Mouse (Mus musculus) adrenal gland, postnatal 14 days (tissue): ENCODE results near the gene Fbxo44. TPM values are rescaled to one million over a fixed set of nuclear protein-coding genes. Genes with fewer than 3 reads are reported as not detected.

Experiments
- DNase-seq: peaks from one replicate; pipeline ENCODE4 v3.0.0; 2021; ENCODE audit warnings: mixed read lengths
- total RNA-seq: library from RNA; stranded (reverse); gene quantifications from 2 replicates; pipeline ENCODE4 v1.2.3, GENCODE M21; 2021

Gene Fbxo44
- total RNA-seq, 1 experiment from 2014 or later: 6.7 TPM

DNA sequence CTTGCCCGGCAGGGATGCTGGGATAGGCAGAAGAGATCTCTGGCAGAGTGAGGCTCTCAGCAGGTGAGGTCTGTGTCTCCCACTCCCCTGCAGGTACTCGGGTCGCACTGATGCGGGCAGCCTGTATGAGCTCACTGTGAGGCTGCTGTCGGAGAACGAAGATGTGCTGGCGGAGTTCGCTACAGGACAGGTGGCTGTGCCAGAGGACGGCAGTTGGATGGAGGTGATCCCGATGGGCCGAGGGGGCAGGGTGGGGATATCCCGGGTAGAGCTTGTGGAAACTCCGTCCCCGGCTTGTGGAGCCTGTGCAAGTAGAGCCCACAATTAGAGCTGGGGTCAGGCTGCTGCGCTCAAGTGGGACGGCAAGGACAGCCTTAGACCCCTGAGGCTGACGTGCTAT, 5.3 kb upstream of the Fbxo44 start:
- no peak for DNase-seq

- DNase-seq: no peak
Observed at GRCm38 (mm10) chr4:148164461-148164860, 4.2 kb upstream of the Fbxo44 start.

DNA sequence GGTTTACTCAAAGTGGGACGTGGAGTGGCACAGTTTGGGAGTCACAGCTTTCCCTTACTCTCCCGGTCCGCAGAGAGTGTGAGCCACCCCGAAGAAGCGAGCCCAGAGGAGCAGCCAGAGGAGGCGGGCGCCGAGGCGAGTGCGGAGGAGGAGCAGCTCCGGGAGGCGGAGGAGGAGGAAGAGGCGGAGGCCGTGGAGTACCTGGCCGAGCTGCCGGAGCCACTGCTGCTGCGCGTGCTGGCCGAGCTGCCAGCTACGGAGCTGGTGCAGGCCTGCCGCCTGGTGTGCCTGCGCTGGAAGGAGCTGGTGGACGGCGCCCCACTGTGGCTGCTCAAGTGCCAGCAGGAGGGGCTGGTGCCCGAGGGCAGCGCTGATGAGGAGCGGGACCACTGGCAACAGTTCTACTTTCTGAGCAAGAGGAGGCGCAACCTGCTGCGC, 3.7 kb upstream of the Fbxo44 start:
- peak; percentile 89 for DNase-seq

DNA sequence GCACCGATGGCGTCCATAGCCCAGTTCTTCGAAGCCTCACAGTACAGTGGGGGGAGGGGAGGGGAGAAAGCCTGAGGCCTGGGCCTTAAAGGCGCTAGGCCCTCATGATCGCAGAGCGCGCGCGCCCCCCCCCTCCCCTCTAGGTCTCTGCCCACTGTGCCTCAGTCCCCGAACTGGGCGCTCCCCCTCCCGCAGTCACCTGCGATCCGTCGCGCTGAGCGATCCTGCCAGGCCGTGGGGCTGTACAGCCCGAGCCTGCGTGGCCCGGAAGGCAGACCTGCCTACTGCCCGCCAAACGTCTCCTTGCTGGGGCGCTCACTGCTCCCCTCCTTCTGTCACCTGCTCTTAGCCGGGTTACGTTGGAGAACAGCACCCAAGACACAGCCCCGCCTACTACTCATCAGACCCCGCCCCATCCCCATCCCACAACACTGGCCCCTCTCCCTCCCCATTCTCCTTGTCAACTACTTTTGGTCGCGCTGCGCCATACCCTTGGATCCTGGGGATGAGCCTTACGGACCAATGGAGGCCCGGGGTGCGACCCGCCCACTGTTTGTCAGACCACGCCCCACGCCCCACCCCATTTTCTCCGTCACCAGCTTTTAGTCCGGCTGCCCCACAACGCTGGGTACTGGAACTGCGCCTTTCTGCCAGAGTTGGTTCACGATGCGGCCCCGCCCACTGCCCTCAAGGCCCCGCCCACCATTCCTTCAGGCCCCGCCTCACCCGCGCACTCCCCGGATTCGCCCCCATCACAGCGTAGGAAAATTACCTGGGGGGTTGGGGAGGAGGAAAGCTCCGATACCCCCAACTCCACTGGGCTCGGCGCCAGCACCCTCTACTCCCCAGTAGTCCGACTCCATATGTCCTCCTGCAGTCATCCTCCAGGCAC, 492 bp downstream of the Fbxo44 start:
- peak; percentile 96 for DNase-seq

DNA sequence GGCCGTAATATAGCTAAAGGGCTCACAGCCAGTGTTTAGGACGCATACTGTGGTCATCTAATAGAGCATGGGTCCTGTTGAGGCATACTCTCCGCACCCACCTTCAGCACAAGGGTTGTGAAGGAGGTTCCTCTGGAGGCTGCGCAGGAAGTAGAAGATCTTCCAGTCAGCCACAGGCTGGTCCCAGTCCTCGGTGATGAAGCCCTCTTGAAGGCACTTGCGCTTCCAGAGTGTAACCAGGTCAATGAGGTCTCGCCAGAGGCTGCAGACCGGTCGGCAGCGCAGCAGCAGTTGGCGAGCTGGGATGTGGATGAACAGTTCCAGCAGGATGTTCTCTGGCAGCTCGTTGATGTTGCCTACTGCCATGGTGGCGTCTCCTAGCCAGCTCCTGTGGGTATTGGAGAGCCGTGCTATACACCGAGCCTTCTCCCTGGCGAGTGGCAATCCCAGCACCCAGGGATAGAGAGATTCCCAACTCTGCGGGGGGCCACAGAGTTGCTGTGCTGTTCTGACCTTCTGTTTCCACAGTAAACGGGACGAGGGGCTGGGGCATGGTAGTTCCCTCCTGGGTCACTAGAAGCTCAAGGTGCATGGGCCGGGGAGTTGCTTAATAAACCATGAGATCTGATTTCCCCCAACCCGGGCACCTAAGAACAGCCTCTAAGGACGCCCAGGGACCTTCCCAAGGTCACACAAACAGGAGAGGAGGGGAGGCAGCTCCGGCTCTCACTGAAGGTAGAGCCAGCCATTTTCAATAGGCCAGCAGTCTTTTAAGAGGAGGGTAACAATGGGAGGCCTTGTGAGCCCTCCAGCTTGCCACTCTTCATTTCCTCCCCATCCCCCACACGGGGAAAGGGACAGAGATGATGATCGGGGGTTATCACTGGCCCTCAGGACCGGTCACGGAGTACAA, 1.6 kb downstream of the Fbxo44 start:
- DNase-seq: no peak

GRCm38 (mm10) chr4:148154982-148155381, 5.3 kb downstream of the Fbxo44 start:
- DNase-seq: peak; percentile 63

DNA sequence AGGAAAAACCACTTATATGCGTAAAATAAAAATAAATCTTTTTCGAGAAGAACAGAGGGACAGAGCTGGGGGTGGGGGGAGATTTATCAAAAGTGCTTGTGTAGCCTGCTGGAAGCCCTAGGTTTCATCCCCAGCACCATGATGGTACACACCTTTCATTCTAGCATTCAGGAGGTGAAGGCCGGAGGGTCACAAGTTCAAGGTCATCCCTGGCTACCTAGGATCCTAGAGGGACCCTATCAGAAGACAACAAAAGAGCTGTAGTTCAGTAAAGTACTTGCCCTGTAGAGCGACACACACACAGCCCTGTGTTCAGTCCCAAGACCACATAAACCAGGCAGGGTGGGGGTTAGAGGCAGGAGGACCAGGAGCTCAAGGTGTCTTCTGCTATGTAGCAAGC, 6.3 kb downstream of the Fbxo44 start:
- no peak for DNase-seq

- no peak for DNase-seq
Observed at GRCm38 (mm10) chr4:148152547-148152946, 7.7 kb downstream of the Fbxo44 start.

- DNase-seq: peak; percentile 94
Observed at GRCm38 (mm10) chr4:148151267-148152168, 8.8 kb downstream of the Fbxo44 start, which contains the start of gene Fbxo6. TSS of gene Fbxo6 (minus strand) at chr4:148152140.

- DNase-seq: no peak
Observed at GRCm38 (mm10) chr4:148150953-148151266, 9.4 kb downstream of the Fbxo44 start.

DNA sequence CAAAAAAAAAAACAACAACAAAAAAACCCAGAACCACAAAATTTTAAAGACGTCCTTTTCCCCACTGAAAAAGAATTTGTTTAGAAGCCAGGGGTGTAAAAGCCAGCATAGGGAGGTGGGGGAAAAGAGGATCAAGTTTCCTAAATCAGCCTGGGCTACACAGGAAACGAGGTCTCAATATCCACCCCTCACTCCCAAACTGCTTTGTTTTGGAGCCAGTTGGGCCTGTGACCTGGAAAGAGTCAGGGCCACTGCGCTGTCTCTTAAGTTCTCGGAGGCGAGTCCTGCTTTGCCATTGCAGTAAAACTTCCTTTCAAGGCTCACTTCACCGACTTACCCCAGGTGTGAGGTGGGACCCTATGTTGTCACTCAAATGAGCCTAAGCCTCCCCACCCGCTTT, 10.0 kb downstream of the Fbxo44 start:
- no peak for DNase-seq

- DNase-seq: no peak
Observed at GRCm38 (mm10) chr4:148149540-148149939, 10.7 kb downstream of the Fbxo44 start.

DNA sequence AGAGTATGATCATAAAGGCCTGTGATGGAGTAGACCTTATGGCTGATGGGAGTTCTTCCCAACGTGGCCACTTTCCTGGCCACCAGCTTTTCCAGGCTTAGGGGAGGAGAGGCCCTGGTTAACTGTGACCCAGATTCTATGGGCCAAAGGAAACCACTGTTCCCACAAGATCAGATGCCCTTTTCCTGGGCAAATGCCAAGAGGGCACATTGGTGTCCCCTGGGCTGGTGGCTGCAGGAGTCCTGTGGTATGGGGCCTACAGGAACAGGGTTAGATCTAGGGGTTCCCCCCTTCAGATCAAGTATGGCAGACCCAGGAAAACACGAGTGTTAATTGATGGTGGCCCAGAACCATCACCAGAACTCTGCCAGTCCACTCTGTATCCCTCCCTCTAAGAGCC, 12.6 kb downstream of the Fbxo44 start:
- DNase-seq: no peak

DNA sequence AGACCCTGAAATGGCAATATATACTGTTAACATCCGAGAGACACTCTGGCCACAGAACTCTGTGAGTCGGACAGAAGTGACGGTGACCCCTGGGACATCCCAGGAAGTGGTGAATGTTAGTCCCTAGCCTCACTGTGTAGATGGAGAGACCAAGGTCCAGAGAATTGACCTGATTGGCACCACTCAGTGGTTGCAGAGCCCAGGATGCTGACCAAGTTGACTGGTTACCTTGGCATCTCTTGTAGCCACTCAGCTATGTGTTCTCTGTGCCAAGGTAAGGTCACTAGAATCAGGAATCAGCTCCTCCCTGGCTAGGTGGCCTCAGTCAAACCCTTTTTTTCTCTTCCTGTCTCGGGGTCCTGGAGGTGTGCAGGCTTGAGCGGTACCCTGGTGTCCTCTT, 16.6 kb downstream of the Fbxo44 start:
- DNase-seq: no peak

- DNase-seq: peak; percentile 95
Observed at GRCm38 (mm10) chr4:148140098-148141011, 19.9 kb downstream of the Fbxo44 start.

DNA sequence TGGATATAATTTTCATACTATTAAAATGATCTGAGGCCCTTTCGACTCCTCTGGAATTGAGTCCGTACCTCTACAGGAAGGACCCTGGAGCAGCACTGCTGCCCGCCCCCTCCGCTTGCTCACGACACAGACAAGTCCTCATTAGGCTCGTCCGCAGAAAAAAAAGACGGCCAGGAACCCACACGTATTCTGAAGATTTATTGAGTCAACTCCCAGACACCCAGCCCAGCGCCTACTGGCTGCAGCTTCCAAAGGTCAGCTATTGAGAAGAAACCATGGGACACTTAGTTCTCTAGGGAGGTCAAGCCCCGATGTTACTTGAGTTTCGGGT, 20.6 kb downstream of the Fbxo44 start:
- DNase-seq: no peak

- no peak for DNase-seq
Observed at GRCm38 (mm10) chr4:148137503-148137902, 22.8 kb downstream of the Fbxo44 start.

DNA sequence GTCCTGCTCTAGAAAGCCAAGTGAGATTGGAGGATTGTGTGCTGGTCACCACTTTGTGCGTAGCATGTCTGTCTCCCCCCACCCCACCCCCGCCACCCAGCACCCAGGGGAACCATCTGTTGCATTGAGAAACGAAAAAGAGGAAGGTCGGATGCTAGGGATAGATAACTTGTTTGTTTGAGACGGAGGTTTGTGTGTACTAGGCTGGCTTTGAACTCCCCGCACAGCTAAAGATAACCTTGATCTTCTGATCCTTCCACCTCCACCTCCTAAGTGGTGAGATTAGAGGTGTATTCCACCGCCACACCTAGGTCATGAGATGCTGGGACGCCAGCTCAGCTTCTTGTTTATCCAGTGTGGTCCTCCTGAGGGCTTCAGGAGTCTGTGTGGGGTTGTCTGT, 25.3 kb downstream of the Fbxo44 start:
- no peak for DNase-seq

DNA sequence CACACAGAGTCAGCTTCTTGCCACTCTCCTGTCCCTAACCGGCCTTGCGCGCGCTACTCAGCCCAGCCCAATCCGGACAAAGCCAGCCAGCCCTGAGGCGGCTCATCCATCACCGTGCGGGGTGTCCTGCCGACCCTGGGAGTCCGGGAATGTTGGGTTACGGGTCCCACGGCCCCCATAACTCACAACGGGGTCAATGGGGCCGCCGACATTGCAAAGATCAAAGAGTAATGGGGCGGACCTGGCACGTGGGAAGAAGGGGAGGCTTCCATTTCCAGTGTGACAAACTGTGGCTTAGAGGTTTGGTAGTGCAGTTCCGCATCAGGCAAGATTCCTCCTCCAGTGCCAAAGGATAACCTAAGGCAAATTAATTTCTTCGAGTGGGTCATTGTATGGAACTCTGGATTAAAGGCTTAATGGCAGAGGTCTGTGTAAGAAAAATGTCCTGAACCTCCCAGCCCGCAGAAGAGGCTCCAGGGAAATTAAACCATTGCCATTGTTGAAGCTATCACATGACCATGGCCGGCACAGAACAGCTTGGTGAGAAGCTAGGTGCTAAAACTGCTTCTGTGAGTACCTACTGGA, 28.7 kb downstream of the Fbxo44 start:
- peak; percentile 56 for DNase-seq

GRCm38 (mm10) chr4:148130561-148131413, 29.5 kb downstream of the Fbxo44 start, which contains the start of gene Draxin:
TSS of gene Draxin (minus strand) at chr4:148130698.
- peak; percentile 69 for DNase-seq
